Mouse (Mus musculus) T-helper 1 cell (primary cell): ENCODE measurements around the gene Lnx2.

ENCODE experiments used
- in situ Hi-C: fragments of 300-600 bp; cut with MboI, MseI; formaldehyde crosslinking; loops from one replicate; pipeline ENCODE4 v1.15.1; 2025; ENCODE audit warnings: high pct_unique_total_duplicates

Lnx2 gene

DNA sequence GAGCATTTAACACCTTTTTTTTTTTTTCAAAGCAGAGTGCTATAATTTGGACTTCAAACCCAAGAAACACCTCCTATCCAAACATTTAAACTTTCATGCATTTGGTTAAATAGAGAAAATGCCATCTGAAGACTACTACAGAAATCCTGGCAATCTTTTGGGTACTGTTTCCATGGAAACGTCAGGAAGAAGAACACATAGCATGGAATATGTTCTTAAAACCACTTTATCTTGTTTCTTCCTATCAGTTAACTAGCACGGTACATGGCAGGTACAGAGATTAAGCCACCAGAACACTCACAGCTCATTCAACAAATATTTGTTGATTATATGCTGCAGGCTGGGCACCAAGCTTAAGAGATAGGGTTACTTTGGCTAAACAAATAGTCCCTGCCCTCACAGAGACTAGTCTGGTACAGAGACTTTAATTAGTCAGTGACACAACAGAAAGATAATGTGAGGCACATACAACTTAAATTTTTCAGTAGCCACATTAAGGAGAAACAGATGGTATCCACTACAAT, 21.6 kb downstream of the Lnx2 start:
- in situ Hi-C loops, result loop anchor here (25.0 kb wide), 1 partner anchor 807 kb away; the partner anchor contains the start of gene Pomp

DNA sequence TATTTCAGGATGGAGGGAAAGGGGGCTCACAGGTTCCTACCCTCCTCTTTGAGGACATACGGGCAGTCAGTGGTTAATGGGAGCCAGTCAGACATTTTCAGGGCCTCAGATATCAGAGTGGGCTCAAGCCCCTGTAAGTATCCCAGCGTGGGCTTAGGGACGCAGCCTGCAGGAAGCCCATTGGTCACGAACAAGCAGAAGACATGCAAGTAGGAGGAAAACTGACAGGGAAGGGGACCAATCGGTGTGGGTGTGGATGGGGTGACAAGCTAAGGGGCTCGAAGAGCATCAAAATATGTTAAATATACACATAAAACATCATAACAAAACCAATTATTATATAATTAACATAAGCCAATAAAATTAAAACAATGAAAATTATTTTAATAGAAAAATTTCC, 22.1 kb downstream of the Lnx2 start:
- in situ Hi-C loops, result loop anchor here (25.0 kb wide), 1 partner anchor 808 kb away; the partner anchor contains the start of gene Pomp

- in situ Hi-C loops, result loop anchor here (25.0 kb wide), 1 partner anchor 809 kb away; the partner anchor contains the start of gene Pomp
These were observed 22.9 kb downstream of the Lnx2 start for GRCm38 (mm10) chr5:147053481-147053880.

- in situ Hi-C loops, result loop anchor here (25.0 kb wide), 1 partner anchor 809 kb away; the partner anchor contains the start of gene Pomp
These were observed 23.3 kb downstream of the Lnx2 start for GRCm38 (mm10) chr5:147053071-147053470.

GRCm38 (mm10) chr5:147052309-147052558, 24.2 kb downstream of the Lnx2 start:
- in situ Hi-C loops, result loop anchor here (25.0 kb wide), 1 partner anchor 810 kb away; the partner anchor contains the start of gene Pomp

GRCm38 (mm10) chr5:147051500-147052308, 24.7 kb downstream of the Lnx2 start:
- in situ Hi-C loops, result loop anchor here (25.0 kb wide), 1 partner anchor 811 kb away; the partner anchor contains the start of gene Pomp

GRCm38 (mm10) chr5:147050816-147051499, 25.4 kb downstream of the Lnx2 start:
- in situ Hi-C loops, result loop anchor here (25.0 kb wide), 1 partner anchor 811 kb away; the partner anchor contains the start of gene Pomp

GRCm38 (mm10) chr5:147049544-147050209, 26.7 kb downstream of the Lnx2 start:
- in situ Hi-C loops, result loop anchor here (25.0 kb wide), 1 partner anchor 813 kb away; the partner anchor contains the start of gene Pomp

GRCm38 (mm10) chr5:147045929-147046328, 30.5 kb downstream of the Lnx2 start:
- in situ Hi-C loops, result no loop called here

- in situ Hi-C loops, result no loop called here
These were observed 31.1 kb downstream of the Lnx2 start for GRCm38 (mm10) chr5:147045311-147045710.

- in situ Hi-C loops, result no loop called here
These were observed 33.0 kb downstream of the Lnx2 start for GRCm38 (mm10) chr5:147043240-147043844.

DNA sequence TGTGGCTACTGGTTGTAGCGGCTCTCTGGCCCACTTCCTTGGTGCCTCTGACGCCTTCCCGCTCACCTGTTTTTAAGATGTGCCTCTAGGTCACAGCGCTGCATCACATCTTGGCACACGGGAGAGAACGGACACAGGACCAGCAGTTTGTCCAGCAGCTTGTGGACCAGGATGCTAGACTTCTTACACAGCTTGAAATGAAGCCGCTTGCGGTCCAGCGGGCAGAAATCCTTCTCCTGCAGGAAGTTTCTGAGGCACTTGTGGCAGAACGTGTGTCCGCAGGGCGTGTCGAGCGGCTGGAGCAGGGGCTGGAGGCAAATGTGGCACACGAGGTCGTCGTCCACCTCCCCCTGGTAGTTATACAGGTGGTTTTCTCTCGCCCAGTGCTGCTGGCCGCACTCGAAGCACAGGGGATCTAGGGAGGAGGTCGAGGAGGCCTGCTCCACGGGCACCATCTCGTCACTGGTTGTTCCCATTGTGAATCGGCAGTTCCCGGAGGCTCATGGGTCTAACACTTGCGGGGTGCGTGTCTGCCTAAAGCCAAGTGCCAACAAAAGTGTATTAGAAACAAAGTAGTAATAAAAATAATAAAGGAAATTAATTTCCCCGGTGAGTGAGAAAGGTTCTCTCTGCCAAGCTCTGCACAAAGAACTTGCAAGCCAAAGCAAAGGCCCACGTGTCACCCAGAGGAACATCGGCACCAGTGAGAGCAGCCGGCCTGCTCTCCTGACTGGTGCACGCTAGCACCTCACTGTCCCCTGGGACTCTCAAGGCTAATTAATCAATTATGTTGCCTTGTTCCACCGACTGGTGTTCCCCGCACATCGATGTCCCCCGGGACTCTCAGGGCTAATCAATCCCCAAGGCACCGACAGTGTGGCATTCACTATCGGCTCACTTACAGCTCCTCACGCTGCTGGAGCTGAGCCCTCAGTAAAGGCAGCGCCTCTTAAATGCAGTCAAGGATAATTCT, 34.1 kb downstream of the Lnx2 start:
- in situ Hi-C loops, result no loop called here

DNA sequence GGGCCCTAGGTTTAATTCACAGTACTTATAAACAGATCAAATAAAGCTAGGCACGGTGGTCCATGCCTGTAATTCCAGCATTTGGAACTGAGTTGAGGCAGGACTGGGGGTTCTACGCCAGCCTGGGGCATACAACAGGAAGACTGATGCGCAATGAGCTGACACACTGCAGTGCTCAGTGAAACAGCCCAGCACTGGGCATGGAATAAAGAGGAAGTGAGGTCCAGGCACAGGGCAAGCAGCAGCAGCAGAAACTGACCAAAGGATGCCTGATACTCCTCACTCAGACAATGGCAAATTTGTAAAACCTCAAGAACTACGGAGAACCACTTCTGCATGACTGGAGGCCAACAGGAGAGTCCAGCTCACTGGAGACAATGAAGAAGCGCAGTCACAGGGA, 37.0 kb downstream of the Lnx2 start:
- in situ Hi-C loops, result no loop called here

- in situ Hi-C loops, result no loop called here
These were observed 38.8 kb downstream of the Lnx2 start for GRCm38 (mm10) chr5:147037601-147038000.

DNA sequence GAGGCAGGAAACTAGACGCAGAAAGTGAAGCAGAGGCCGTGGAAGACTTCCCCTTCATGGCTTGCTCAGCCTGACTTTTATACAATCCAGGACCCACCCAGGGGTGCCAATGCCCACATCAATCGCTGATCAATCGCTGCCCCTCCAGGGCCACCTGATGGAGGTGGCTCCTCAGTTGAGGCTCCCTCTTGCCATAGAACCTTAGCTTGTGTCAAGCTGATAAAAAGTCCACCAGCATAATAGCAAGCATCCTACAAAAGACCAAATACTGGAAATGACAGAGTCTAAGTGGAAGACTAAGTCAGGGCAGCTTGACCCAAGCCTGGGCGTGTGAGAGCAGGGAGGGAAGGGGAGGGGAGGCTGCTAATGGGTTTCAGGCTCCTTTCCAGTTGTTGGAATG, 39.7 kb downstream of the Lnx2 start:
- in situ Hi-C loops, result no loop called here

- in situ Hi-C loops, result no loop called here
These were observed 40.4 kb downstream of the Lnx2 start for GRCm38 (mm10) chr5:147036028-147036427.

DNA sequence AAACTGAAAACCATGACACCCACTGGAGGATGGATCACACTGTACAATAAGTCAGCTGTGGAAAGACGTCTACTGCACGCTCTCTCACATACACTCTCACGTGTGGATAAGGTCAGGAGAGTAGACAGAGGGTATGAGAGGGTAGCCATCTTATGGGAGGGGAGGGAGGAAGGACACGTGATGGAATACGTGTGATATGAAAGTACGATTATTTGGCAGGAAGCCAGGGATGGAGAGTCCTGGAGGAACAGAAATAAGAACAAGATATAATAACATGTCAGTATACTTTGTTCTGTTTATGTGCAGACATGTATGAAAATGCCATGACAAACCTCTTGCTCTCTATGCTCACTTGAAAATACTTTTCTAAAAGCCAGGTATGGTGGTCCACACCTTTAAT, 41.1 kb downstream of the Lnx2 start:
- in situ Hi-C loops, result no loop called here

- in situ Hi-C loops, result no loop called here
These were observed 42.1 kb downstream of the Lnx2 start for GRCm38 (mm10) chr5:147034283-147034682.

- in situ Hi-C loops, result no loop called here
These were observed 43.2 kb downstream of the Lnx2 start for GRCm38 (mm10) chr5:147033155-147033554.

- in situ Hi-C loops, result no loop called here
These were observed 45.1 kb downstream of the Lnx2 start for GRCm38 (mm10) chr5:147031281-147031680.
